Mouse (Mus musculus) layer of hippocampus, postnatal 10 days (tissue): ENCODE measurements around the gene Gfy. TPM values are rescaled to one million over a fixed set of nuclear protein-coding genes. Genes with fewer than 3 reads are reported as not detected.

Experiments used
- DNase-seq, 2 experiments: peaks; one replicate each; pipeline ENCODE4 v3.0.0; 2021; ENCODE audit warnings: low spot score in 2 of 2
- total RNA-seq, 2 experiments: library from RNA; stranded (reverse); gene quantifications; 2 replicates each; pipeline ENCODE4 v1.2.3; 2021

Gene Gfy
- total RNA-seq, 2 experiments from 2014 or later = 0.18 to 0.43 TPM

GRCm38 (mm10) chr7:45150321-45150720 is 29.0 kb downstream of the Gfy start:
- no peak for DNase-seq

- DNase-seq = no peak
Measured at GRCm38 (mm10) chr7:45149545-45149944, 29.8 kb downstream of the Gfy start.

DNA sequence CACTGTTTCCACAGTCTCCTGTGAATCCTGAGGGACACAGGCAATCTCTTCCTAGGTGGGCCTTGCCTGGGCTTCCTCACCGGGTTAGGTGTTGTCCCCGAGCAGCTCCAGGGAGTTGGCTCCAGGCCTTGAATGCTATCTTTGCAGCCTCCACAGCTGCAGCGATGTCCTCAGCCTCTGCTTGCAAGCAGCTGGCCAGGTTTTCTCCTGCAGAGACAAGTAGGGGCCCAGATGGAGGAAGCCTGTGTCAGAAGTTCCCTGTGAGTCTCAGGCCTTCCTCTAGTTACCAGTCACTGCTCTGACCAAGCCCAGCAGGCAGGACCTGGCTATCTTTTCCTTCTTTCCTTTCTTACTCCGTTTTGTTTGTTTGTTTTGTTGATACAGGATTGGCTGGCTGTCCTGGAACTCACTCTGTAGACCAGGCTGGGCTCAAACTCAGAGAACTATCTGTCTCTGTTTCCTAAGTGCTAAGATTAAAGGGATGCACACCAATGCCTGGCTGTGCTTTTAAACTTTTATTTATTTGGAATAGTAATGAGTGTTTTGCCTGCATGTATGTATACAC is 30.8 kb downstream of the Gfy start:
- DNase-seq = no peak

DNA sequence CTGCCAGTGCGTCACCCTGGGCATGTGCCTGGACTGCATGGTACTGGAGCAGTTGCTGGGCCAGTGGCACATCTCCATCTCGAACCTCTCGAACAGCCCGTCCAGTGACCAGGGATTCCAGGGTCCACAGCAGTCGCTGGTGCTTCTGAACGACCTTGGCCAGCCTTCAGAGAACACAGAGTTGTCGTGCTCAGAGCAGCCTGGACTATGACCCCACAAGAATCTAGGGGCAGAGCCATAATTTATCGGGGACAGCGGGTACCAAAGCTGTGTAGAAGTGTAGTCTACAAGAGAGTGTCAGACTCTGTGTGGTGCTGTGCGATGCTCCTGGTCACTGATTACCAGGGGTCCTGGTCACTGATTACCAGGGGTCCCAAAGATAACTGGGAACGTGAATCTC is 31.5 kb downstream of the Gfy start:
- no peak for DNase-seq

- no peak for DNase-seq
Measured at GRCm38 (mm10) chr7:45147267-45147666, 32.1 kb downstream of the Gfy start.

GRCm38 (mm10) chr7:45145460-45145859 is 33.9 kb downstream of the Gfy start:
- DNase-seq = no peak

GRCm38 (mm10) chr7:45144368-45145174 is 34.8 kb downstream of the Gfy start:
- DNase-seq = no peak

DNA sequence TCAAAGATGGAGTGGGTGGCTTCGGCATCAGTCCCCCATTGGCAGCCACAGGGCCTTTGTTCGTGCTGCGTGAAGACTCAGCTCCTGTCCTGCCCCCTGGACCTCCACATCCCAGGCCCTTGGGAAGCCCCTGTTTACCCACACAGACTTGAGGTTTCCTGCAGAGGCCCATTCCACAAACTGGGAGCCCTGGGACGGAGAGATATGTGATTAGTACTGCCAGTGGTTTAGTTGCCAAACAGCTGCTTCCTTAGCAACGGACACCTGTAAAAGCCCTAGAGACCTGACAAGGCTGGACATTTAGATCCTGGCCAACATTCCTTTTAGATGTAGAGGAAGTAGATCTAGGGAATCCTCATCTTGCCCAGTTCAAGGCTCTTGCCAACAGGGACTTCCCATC is 37.5 kb downstream of the Gfy start:
- no peak for DNase-seq

DNA sequence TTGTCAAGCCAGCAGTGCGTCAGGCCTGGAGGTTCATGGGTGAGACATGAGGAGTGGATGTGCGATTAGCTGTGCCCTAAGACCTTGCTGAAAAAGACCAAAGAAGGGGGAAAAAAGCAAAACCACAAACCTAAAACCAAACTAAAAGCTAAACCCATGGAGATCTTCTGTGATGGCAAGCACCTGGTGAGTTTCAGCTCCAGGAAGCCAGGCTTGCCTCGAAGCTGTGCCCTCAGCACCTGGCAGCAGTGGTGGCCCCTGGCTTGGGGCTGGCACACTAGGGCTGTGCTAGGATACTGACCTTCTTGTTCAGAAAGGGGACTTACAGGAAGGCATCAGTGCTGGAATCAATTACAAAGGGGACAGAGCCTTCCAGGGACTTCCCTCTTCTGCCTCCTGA is 38.0 kb downstream of the Gfy start:
- DNase-seq = no peak

DNA sequence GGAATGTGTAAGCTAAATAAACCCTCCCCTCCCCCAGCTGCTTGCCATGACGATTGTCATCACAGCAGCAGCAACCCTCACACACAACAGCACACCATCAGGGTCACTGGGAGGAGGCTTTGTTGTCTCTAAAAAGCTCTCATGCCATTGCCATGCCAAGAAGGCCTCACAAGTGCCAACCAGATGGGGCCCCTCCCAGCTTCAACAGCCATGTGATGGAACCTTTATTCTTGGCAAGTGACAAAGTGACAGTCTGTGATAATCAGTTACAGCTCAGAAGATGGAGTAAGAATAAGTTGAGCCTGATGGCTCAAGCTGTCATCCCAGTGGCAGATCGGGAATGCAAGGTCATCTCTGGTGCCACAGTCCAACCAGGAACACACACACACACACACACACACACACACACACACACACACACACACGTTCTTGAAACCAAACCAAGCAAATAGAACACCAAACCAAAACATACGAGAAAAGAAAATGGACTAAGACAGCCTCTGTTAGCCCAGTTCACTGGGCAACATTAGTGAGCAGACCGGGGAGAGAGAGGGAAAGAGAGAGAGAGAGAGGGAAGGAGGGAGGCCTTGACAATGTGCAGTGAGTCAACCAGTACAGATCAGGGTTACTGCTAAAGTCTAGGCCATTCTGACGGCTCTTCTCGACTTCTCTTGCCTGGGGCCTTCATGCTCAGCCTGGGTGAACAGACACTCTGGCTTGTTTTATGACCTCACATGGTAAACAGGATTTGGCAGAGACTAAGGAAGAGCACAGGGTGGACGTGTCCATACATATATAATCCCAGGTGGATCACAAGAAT is 39.3 kb downstream of the Gfy start:
- DNase-seq = no peak

DNA sequence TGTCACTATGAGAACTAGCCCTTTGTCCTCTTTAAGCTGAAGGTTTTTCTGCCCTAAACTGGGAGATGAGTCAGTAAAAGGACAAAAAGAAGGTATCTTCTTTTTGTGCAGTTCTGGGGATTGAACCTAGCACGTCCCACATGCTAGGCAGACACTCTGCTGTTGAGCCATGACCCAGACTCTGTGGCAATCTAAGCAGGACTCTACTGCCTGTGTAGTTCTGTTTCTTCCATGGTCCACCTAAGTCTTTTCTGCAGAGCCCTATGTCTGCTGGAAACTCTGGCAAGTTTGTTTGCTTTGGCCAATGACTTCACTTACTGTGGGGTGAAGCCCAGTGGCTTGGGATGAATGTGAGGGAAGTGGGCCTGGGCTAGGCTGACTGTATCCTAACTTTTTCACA is 41.0 kb downstream of the Gfy start:
- DNase-seq = no peak

DNA sequence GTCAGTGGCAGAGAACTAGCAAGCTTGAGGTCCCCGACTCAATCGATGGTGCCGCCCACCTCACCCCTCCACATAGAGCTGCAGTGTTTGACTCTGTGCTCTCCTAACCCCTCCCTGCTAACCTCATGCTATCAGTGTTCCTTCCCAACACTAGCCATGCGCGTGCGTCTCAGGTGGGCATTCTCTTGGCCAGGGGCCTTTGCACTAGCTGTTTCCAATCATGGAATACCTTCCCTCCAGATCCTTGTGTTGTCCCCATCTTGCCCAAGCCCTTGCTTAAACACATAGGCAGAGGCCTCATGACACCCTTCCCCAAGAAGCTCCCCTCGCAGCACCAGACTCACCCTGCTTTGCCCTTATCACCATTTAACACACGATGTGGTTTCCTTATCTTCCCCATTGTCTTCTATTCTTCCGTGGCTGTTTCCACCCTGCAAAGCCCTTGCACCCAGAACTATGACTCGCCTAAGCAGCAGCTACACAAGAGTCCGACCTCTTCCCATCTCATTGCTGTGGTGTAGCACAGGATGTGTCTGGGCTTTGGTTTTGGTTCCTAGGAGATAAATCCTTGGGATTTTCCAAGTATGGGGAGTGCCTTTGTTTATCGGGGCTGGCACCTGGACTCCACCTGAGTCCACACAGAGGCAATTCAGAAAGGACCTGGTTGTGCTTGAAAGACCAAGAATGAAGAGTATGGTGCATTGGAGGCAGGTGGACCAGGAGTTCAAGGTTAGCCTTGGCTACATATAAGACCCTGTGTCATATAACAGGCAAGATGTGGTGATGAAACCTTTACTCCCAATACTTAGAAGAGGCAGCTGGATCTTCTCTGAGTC is 42.0 kb downstream of the Gfy start:
- no peak for DNase-seq

GRCm38 (mm10) chr7:45135993-45136567 is 43.3 kb downstream of the Gfy start, which contains the start of the genes Gm45713 and Flt3l:
TSS of gene Gm45713 (minus strand) at chr7:45136231.
TSS of gene Flt3l (minus strand) at chr7:45136432.
- DNase-seq = peak; percentile 90 to 93

GRCm38 (mm10) chr7:45135370-45135769 is 44.0 kb downstream of the Gfy start:
- no peak for DNase-seq

DNA sequence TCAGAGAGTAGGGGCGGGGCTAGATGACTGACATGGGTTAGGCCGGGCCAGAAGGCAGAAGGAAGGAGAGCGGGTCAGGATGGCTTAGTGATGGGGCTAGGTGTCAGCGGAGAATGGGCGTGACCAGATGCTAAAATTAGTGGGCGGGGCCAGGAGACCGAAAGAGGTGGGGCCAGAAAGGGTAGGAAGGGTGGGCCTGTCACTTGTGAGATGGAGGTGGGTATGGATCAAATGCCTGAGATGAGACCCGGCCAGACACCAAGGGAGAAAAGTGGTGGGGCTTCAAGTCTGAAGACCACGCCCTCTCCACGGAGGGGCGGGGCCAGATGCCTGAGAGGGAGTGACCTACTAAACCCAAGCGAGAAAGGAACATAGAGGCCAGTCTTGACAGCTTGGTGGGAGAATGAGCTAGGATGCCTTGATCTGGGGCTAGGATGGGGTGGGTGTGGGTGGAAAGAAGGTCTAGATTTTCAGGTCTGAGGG is 44.8 kb downstream of the Gfy start:
- no peak for DNase-seq

DNA sequence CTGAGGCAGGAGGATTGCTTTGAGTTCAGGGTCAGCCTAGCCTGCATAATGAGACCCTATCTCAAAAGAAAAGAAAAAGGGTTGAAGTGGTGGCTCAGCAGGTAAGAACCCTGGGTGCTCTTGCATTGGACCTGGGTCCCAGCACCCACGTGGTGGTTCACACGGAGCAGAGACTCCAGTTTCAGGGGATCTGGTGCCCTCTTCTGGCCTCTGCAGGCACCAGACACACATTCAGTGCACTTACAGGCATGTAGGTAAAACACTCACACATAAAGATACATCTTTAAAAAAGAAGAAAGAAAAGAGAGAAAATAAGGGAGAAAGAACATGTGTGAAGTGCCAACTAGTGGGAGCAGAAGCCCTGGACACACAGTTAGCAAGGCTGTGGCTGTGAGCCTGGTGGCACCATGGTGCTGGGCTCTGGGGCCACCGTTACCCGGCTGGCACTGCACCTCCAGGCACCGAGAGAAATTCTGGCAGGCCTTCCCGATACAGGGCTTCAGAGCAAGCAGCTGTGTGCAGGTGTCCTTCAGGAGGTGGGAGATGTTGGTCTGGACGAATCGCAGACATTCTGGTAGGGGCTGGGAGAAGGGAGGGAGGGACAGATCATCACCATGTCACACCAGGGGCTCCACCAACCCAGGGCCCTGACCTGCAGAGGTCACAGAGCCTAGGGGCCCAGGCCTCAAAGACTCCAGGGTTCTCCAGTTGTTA is 45.8 kb downstream of the Gfy start:
- no peak for DNase-seq

DNA sequence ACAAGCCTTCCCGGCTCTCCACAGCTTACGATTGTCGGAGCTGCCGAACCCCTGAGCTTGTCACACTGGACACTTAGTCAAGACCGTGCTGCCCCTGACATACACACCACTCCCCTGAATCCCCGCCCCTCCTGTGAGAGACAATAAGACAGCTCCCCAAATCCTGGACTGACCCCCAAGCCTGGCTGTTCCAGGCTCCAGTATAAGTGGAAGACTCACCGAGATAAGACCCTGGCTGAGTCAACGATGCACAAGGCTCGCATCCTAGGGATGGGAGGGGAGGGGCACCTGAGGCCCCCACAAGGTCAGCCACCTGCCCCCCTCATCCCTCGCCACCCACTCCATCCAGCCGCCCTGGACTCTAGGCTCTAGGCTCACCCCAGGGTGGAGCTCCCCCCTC is 47.5 kb downstream of the Gfy start:
- DNase-seq = no peak

GRCm38 (mm10) chr7:45129776-45130512 is 49.4 kb downstream of the Gfy start:
- DNase-seq = no peak

DNA sequence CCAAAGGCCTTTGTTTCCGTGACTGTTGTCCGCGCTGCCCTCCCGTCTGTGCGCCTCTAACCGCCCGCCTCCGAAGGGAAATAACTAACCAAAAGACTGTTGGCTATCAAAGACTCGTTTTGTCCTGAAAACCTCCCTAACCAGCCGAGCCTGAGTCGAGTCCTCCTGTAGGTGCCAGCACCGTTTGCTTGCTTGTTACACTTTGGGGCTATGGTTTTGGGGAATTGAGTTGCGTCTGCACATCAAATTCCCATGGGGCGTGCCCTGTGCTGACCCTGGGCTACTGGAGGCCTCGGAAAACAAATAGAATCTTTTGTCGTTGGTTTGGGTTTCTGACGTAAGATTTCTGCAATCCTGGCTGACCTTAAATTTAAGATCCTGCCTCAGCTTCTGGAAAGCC is 50.1 kb downstream of the Gfy start:
- DNase-seq = no peak
